Mouse (Mus musculus): ENCODE measurements at regions not wholly inside any gene's neighbourhood (a gene's known extent, or its start where the extent isn't known, plus 50 kb on each side); places are given as distances from the start of the nearest gene placed in this dataset.
A peak's percentile ranks its signal among the peaks of the same experiment; 100 is the strongest.

DNA sequence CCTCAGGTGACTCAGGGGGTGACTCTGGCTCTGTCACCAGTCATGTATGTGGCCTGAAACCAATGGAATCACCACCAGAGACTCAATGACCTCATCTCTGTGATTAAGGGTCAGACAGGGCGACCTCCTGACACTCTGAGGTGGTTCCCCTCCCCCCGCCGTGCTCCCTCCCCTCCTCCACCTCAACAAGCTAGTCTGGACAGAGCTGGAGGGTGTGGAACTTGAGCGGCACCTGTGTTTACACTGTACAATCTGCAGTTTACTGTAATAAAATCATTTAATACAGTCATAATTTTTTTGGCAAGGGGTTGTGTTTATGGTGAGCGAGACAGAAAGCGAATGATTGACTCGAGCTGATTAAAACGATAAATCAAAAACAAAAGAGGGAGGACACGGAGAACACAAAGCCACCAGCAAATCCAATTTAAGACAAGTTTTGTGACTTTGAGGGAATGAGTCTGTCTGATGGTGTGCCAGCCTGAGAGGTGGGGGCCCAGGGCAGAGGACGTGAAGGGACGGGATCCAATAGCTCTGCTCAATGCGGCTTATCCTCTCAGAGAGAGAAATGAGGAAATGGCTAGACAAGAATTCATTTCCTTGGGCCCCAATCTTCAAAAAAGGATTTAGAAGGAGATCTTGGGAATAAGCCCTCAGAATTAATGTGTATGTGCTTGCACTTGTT lies 122.4 kb upstream of the Zfp703 start:
- intact Hi-C loops (cut with DNase I) = no loop called here
- DNase-seq = no peak

GRCm38 (mm10) chr8:26855256-26855655 lies 121.9 kb upstream of the Zfp703 start:
- intact Hi-C loops (cut with DNase I) = no loop called here
- DNase-seq = no peak

GRCm38 (mm10) chr8:26864571-26864970 lies 112.6 kb upstream of the Zfp703 start:
- DNase-seq = no peak
- intact Hi-C loops (cut with DNase I) = no loop called here

DNA sequence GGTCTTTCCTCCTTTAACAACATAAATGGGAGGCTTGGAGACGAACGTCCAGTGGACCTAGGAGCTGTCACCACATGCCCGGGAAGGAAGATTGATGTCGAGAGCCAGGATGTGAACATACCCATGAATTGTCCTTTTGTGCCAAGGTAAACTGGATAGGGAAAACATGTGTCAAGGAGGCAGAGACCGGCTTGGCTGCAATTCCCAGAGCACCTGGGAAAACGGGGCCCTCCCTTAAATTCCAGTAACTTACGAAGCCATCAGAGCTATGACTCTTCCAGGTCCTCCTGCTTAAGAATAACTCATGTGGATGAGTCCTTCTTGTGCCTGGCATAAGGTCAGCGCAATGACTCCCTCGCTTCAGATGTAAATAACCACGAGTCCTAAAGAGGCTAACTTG lies 112.2 kb upstream of the Zfp703 start:
- no peak for DNase-seq
- intact Hi-C loops (cut with DNase I) = no loop called here

DNA sequence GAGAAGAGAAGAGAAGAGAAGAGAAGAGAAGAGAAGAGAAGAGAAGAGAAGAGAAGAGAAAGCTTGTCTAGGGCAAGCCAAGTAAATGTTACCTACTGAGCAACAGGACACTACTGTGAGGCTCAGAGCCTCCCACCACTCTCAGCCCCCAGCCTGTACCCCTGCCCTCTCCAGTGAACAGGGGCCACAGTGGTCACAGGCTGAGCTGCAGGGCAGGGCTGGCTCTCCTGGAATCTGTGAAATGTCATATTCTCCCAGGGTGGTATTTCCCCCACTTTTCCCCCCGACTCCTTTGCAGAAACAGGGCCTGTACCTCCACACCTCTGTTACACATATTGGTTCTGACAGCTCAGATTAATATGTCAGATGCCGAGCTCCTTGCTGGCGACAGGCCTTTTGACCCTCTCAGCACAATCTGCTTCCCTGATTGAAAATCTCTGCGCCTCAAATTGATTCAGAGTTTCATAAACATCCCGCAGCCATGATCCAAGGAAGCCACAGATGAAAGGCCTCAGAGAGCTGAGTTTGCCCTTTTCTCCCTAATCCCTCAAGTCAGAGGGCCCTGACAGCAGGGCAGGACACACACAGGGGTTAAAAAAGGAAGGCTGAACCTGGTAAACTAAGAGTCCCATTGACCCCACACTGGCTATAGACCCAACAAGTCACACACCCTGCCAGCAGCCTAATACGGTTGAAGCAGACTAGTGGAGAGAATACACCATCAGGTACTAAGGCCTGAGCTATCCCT lies 108.8 kb upstream of the Zfp703 start:
- no peak for DNase-seq
- intact Hi-C loops (cut with DNase I) = no loop called here

- no peak for DNase-seq
- intact Hi-C loops (cut with DNase I) = no loop called here
Measured at GRCm38 (mm10) chr8:26868849-26869110, 108.3 kb upstream of the Zfp703 start.

GRCm38 (mm10) chr8:26871838-26872237 lies 105.3 kb upstream of the Zfp703 start:
- no peak for DNase-seq
- intact Hi-C loops (cut with DNase I) = no loop called here

- no peak for DNase-seq
- intact Hi-C loops (cut with DNase I) = no loop called here
Measured at GRCm38 (mm10) chr8:26872382-26872781, 104.7 kb upstream of the Zfp703 start.

GRCm38 (mm10) chr8:26872815-26873214 lies 104.3 kb upstream of the Zfp703 start:
- no peak for DNase-seq
- intact Hi-C loops (cut with DNase I) = no loop called here

DNA sequence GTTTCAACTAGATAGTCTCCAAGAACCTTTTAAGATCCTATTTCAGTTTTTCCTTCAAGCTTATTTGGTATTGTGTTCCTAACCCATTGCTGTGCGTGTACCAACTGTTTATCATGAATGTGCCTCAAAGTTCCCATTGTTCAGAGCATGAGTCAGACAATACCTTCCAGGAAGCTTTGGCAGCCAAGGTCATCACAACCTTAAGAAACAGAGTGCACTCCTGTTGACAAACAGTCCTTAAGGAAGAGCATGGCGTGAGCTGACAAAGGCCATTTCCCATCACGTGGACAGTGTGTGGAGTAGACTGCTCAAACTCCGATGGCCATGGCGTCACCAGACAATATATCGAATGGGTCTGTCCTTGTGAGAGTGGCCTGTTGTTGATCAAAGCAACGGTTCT lies 96.9 kb upstream of the Zfp703 start:
- intact Hi-C loops (cut with DNase I) = no loop called here
- DNase-seq = no peak

GRCm38 (mm10) chr8:26881268-26882120 lies 95.6 kb upstream of the Zfp703 start:
- intact Hi-C loops (cut with DNase I) = no loop called here
- DNase-seq = no peak

GRCm38 (mm10) chr8:26882616-26883015 lies 94.5 kb upstream of the Zfp703 start:
- no peak for DNase-seq
- intact Hi-C loops (cut with DNase I) = no loop called here

GRCm38 (mm10) chr8:26883285-26883684 lies 93.8 kb upstream of the Zfp703 start:
- no peak for DNase-seq
- intact Hi-C loops (cut with DNase I) = no loop called here

DNA sequence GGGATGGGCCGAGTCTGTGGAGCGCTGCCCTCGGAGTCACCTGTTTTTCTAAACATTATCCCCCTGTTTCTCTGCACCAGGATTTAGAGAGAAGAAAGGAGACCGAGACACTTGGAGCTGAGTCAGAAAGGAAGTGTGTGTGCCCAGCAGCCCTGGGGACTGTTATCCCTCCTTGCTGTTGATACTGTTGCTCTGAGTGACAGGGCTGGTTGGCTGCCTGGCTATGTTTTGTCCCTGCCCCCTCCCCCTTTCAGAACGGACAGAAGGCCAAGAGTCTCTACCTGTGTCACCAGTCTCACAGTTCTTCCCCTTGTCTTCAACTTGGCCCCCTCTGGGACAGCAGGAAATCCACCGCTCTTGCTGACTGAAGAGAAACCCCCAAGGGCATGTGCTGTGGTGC lies 93.4 kb upstream of the Zfp703 start:
- intact Hi-C loops (cut with DNase I) = no loop called here
- no peak for DNase-seq

- no peak for DNase-seq
- intact Hi-C loops (cut with DNase I) = no loop called here
Measured at GRCm38 (mm10) chr8:26884350-26884749, 92.8 kb upstream of the Zfp703 start.

GRCm38 (mm10) chr8:26885365-26885764 lies 91.8 kb upstream of the Zfp703 start:
- intact Hi-C loops (cut with DNase I) = no loop called here

DNA sequence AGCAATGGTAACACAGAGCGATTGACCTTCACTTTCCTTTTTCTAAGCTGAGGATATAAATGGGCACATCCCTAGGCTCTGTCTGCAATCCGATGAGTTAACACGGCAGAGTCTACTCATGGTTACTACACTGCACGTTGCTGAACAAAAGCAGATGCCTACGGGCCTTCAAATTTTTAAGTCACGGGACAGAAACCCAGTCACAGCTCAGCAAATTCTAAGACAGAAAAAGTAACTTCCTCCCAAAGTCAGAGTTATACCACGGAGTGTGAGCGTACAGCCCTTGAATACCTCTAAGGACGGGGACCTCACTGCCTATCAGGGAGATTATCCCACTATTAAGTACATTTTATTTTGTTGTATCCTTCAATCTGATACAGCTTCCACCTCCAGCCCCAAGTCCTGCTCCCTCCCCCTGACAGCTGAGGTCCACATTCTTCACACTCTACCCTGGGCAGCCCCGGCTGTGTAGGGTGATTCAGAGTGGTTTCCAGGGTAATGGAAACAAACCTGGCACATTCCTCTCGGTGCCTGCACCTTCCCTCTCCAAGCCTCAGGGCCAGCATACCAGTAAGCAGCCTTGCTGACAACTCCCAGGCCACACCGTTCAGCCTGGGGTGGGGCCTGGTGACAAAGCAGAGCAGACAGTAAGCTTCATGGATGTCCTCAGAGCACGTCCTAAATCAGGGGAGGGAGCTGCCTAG lies 90.2 kb upstream of the Zfp703 start:
- intact Hi-C loops (cut with DNase I) = no loop called here
- no peak for DNase-seq

More at GRCm38 (mm10) chr8:26885365-26885764, 91.8 kb upstream of the Zfp703 start:
- DNase-seq = no peak

DNA sequence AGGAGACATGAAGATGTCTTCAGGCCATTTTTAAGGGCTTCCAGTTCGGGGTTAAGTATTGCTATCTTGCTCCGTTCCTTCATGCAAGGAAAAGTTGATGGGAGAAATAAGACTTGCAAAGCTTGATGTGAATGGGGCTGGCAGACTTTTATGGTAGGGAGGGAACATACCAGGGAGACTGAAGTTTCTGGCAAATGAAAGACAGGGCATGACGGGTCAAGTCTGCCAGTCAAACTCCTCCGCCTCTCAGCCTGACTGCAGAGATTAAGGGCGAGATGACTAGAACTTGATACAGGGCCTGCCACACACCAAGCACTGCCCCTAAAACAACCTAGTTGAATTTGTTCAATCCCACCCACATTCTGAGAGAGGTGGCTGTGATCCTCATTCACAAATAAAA lies 89.6 kb upstream of the Zfp703 start:
- intact Hi-C loops (cut with DNase I) = no loop called here

GRCm38 (mm10) chr8:26888050-26888449 lies 89.1 kb upstream of the Zfp703 start:
- intact Hi-C loops (cut with DNase I) = no loop called here
- no peak for DNase-seq

More for the DNA sequence above, 89.6 kb upstream of the Zfp703 start:
- DNase-seq = no peak

GRCm38 (mm10) chr8:26891881-26892280 lies 85.2 kb upstream of the Zfp703 start:
- intact Hi-C loops (cut with DNase I) = no loop called here

DNA sequence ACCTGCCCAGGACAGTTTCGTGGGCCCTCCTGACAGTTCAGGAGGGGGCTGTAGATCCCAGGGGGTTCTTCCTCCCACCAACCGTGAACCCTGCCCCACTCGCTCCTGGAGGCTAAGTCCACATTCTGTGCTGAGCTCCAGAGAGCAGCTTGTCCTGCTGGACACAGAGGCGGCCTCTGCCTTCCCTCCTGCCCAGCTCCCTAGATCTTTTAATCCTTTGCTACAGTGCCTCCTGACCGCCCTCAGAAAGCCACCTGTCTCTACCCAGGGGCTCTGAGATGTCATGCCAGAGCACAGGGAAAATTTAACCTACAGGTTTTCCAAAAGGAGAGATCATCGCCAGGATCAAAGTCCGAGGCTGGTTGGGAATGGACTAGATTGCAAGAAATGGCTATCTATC lies 84.7 kb upstream of the Zfp703 start:
- intact Hi-C loops (cut with DNase I) = no loop called here
- DNase-seq = no peak

More at GRCm38 (mm10) chr8:26891881-26892280, 85.2 kb upstream of the Zfp703 start:
- DNase-seq = peak; percentile 69

Measured in left cerebral cortex, postnatal 4 days (tissue).